Mouse (Mus musculus): ENCODE measurements around the gene Gm15517.

GRCm38 (mm10) chr7:44261147-44261546 lies at the start of gene Gm15517:
- TF ChIP-seq CTCF (IDR thresholded peaks at IDR 0.05; ENCODE audit: low read depth) (no peak), EP300 (IDR thresholded peaks at IDR 0.05; ENCODE audit: low read depth) (no peak)

Measured in liver, embryonic 14.5 days (tissue).